In genomic region chr17:25785281-25785745, GRCm38 (mm10) we compare ENCODE assay signal across 1 mouse cellular context.
TF ChIP-seq lines count a peak whose summit lies in the region.

Gene Haghl, minus strand, starts transcription at chr17:25785673.

TF ChIP-seq in CH12.LX, 34 proteins besides CTCF, POLR2A, EP300 and RAD21 (continued from another document):
- TF ChIP-seq POLR2AphosphoS2 (IDR thresholded peaks at IDR 0.05; ENCODE audit: low read depth, low read length): peak; percentile 91
- no peak for TF ChIP-seq MYC (IDR thresholded peaks at IDR 0.05; ENCODE audit: low read depth, low read length)
- TF ChIP-seq SMC3 (IDR thresholded peaks at IDR 0.05; ENCODE audit: low read depth, low read length): no peak
- TF ChIP-seq GABPA (IDR thresholded peaks at IDR 0.05; ENCODE audit: insufficient replicate concordance, low read depth, low read length): no peak
- peak; percentile 100 for TF ChIP-seq NRF1 (IDR thresholded peaks at IDR 0.05; ENCODE audit: low read depth, low read length)
- no peak for TF ChIP-seq SIN3A (IDR thresholded peaks at IDR 0.05; ENCODE audit: low read length)
- no peak for TF ChIP-seq E2F4 (IDR thresholded peaks at IDR 0.05; ENCODE audit: insufficient replicate concordance, low read depth, low read length)
- TF ChIP-seq PAX5 (IDR thresholded peaks at IDR 0.05; ENCODE audit: low read length): no peak
